Mouse (Mus musculus) hindbrain, embryonic 13.5 days (tissue): ENCODE measurements around the gene Stard7. TPM values are rescaled to one million over a fixed set of nuclear protein-coding genes. Genes with fewer than 3 reads are reported as not detected.

Source experiments
- ATAC-seq: fragments of 200-750 bp; cut with Nextera tagmentation; 2 replicates; pipeline ENCODE4 v1.8.0; 2017; ENCODE audit warnings: moderate TSS enrichment; ENCODE audit not compliant: low FRiP score
- H3K27ac ChIP-seq: fragments of 300-500 bp; sonication (generic); 2 replicates; pipeline ENCODE4 v1.5.1; 2015; ENCODE audit warnings: inconsistent platforms, mild to moderate bottlenecking, moderate library complexity
- H3K27me3 ChIP-seq: fragments of 300-500 bp; sonication (generic); 2 replicates; pipeline ENCODE4 v1.6.1; 2015; ENCODE audit warnings: mild to moderate bottlenecking, inconsistent platforms
- H3K36me3 ChIP-seq: fragments of 300-500 bp; sonication (generic); 2 replicates; pipeline ENCODE4 v1.6.1; 2015; ENCODE audit warnings: mild to moderate bottlenecking, inconsistent platforms
- H3K4me1 ChIP-seq: fragments of 300-500 bp; sonication (generic); replicated peaks from 2 replicates; pipeline ENCODE4 v1.6.1; 2015; ENCODE audit warnings: inconsistent platforms
- H3K4me2 ChIP-seq: fragments of 300-500 bp; sonication (generic); 2 replicates; pipeline ENCODE4 v1.6.1; 2015; ENCODE audit warnings: inconsistent platforms, mild to moderate bottlenecking, moderate library complexity
- H3K4me3 ChIP-seq: fragments of 300-500 bp; sonication (generic); 2 replicates; pipeline ENCODE4 v1.5.1; 2015; ENCODE audit warnings: mild to moderate bottlenecking, inconsistent platforms
- H3K9ac ChIP-seq: fragments of 300-500 bp; sonication (generic); 2 replicates; pipeline ENCODE4 v1.6.1; 2015; ENCODE audit warnings: mild to moderate bottlenecking, inconsistent platforms
- H3K9me3 ChIP-seq: fragments of 300-500 bp; sonication (generic); 2 replicates; pipeline ENCODE4 v1.6.1; 2016; ENCODE audit warnings: inconsistent platforms
- WGBS: fragments of 180-500 bp; shearing (Covaris S2); methylation state at CpG from one replicate; pipeline ENCODE4 v1.1.7; 2015; 5-methylcytosine and 5-hydroxymethylcytosine counted together
- polyA plus RNA-seq: library from polyadenylated mRNA; unstranded; fragments of >200 nt; fragmentation: Nextera tagmentation; extraction: Ambion mirVana; gene quantifications from 2 replicates; pipeline ENCODE4 v1.2.1, GENCODE M21; 2015

Gene Stard7
- polyA plus RNA-seq, 1 experiment from 2014 or later = 74.2 TPM

- no peak overlapping the region for H3K4me3 ChIP-seq
- H3K36me3 ChIP-seq = no peaks in the 10 kb centered on the region
- no peak overlapping the region for H3K4me2 ChIP-seq
- peaks cover 66% of the 10 kb centered on the region for H3K27me3 ChIP-seq
- no peak for ATAC-seq
- WGBS = 72% methylated on average over 5 of the region's 5 CpGs
- no peaks in the 10 kb centered on the region for H3K9me3 ChIP-seq
- H3K9ac ChIP-seq = no peak overlapping the region
- no peak overlapping the region for H3K27ac ChIP-seq
- peaks cover 13% of the 10 kb centered on the region for H3K4me1 ChIP-seq
Observed at GRCm38 (mm10) chr2:127333945-127334603, 64.1 kb downstream of the Stard7 start.

GRCm38 (mm10) chr2:127335078-127335541 is 65.1 kb downstream of the Stard7 start:
- peaks cover 73% of the 10 kb centered on the region for H3K27me3 ChIP-seq
- no peak overlapping the region for H3K4me2 ChIP-seq

DNA sequence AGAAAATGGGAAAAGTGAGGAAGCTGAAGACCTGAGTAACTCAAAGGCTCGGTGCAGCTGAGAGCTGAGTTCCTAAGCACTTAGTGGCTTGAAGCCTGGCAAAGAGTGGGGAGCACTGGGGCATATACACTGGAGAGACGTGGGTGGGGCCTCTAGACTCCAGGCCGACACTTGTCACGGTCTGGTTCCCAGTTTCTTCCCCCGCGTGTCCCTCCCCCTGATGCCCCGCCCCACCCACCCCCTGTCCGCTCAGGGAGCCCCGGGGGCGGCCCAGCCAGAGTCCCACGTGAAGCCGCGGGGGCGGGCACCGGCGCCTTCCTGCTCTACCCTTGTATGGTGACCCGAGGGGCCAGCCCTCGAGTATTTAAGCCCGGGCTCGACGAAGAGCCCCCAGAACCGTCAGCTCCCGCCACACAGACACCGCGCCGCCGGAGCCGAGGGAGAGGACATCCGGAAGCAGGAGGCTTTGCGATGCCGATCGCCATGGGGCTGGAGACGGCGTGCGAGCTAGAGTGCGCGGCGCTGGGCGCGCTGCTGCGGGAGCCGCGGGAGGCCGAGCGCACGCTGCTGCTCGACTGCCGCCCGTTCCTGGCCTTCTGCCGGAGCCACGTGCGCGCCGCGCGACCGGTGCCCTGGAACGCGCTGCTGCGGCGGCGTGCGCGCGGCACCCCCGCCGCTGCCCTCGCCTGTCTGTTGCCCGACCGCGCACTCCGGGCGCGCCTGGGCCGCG is 65.9 kb downstream of the Stard7 start, which contains the start of gene Dusp2:
Dusp2 (plus strand) TSS at position 393 of the 730 bp plus-strand sequence.
- Histone ChIP-seq H3K4me3 (peak within 1 kb of the TSS; percentile 57), H3K36me3 (no peaks in the 10 kb centered on the region), H3K4me2 (peak within 1 kb of the TSS; percentile 86), H3K27ac (no peak within 1 kb of the TSS), H3K4me1 (peaks cover 13% of the 10 kb centered on the region), H3K27me3 (peaks cover 73% of the 10 kb centered on the region), H3K9me3 (no peaks in the 10 kb centered on the region), H3K9ac (peak within 1 kb of the TSS; percentile 73)
- under 1% methylated on average over 75 of the region's 76 CpGs for WGBS
- peak; percentile 79 for ATAC-seq

More at GRCm38 (mm10) chr2:127335078-127335541, 65.1 kb downstream of the Stard7 start:
- H3K4me1 ChIP-seq = peaks cover 13% of the 10 kb centered on the region
- H3K4me3 ChIP-seq = no peak overlapping the region
- H3K9me3 ChIP-seq = no peaks in the 10 kb centered on the region
- no peak overlapping the region for H3K9ac ChIP-seq
- 47% methylated on average over 11 of the region's 11 CpGs for WGBS
- ATAC-seq = no peak
- H3K36me3 ChIP-seq = no peaks in the 10 kb centered on the region
- no peak overlapping the region for H3K27ac ChIP-seq

GRCm38 (mm10) chr2:127336497-127336832 is 66.4 kb downstream of the Stard7 start:
- WGBS = 8% methylated on average over 33 of the region's 33 CpGs
- Histone ChIP-seq H3K9me3 (no peaks in the 10 kb centered on the region), H3K27ac (no peak overlapping the region), H3K27me3 (peaks cover 73% of the 10 kb centered on the region), H3K9ac (peak overlapping the region; percentile 73), H3K4me3 (peak overlapping the region; percentile 57), H3K4me1 (peaks cover 13% of the 10 kb centered on the region), H3K36me3 (no peaks in the 10 kb centered on the region), H3K4me2 (peak overlapping the region; percentile 86)
- ATAC-seq = no peak

DNA sequence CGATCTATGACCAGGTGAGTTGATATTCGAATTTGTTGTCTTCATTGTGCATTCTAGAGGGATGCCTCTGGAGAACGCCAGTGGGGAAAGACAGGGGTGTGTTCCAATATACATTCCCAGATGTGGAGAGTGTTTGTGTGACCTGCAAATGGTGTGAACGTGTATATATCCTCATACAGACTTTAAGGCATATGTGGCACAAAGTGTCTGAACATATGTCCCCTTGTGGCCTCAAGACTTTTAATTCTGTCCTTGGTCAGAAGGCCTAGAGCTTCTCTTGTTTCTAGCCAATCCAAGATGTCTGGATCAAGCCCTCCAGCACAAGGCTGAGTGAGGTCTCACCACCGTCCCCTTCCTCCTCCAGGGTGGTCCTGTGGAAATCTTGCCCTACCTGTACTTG is 66.9 kb downstream of the Stard7 start:
- Histone ChIP-seq H3K4me2 (peak overlapping the region; percentile 86), H3K4me3 (peak overlapping the region; percentile 57), H3K9me3 (no peaks in the 10 kb centered on the region), H3K36me3 (no peaks in the 10 kb centered on the region), H3K9ac (peak overlapping the region; percentile 73; the same call in 1 of the 2 replicates), H3K27ac (no peak overlapping the region), H3K27me3 (peaks cover 73% of the 10 kb centered on the region), H3K4me1 (peaks cover 13% of the 10 kb centered on the region)
- ATAC-seq = no peak
- WGBS = 47% methylated on average over 5 of the region's 5 CpGs

GRCm38 (mm10) chr2:127337531-127337930 is 67.5 kb downstream of the Stard7 start:
- Histone ChIP-seq H3K27ac (no peak overlapping the region), H3K27me3 (peaks cover 72% of the 10 kb centered on the region), H3K36me3 (no peaks in the 10 kb centered on the region), H3K4me2 (peak overlapping the region; percentile 86), H3K9me3 (no peaks in the 10 kb centered on the region), H3K4me3 (peak overlapping the region; percentile 57), H3K4me1 (peaks cover 13% of the 10 kb centered on the region), H3K9ac (no peak overlapping the region)
- no peak for ATAC-seq
- WGBS = 66% methylated on average over 11 of the region's 11 CpGs

DNA sequence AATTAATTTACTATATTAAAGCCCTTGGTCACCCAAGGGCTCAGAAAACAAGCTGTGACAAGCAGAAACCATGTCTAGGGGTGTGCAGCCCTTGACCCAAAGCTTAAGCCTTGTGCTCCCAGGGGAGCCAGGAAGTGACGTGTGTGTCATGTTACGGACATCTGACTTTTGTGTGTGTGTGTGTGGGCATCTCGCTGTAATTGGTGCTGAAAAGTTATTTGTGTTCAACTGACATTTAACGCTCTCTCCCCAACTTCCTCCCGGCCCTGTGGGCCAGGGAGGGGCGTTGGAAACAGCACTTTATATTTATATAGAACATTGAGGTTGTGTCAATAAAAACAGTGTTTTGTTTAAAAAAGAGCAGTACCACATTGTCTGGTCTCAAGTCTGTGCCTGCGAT is 68.0 kb downstream of the Stard7 start:
- H3K9ac ChIP-seq = no peak overlapping the region
- WGBS = 72% methylated on average over 7 of the region's 7 CpGs
- no peaks in the 10 kb centered on the region for H3K36me3 ChIP-seq
- peak overlapping the region; percentile 86; the same call in 1 of the 2 replicates for H3K4me2 ChIP-seq
- H3K4me3 ChIP-seq = no peak overlapping the region
- ATAC-seq = no peak
- H3K27ac ChIP-seq = no peak overlapping the region
- H3K9me3 ChIP-seq = no peaks in the 10 kb centered on the region
- peaks cover 74% of the 10 kb centered on the region for H3K27me3 ChIP-seq
- peaks cover 13% of the 10 kb centered on the region for H3K4me1 ChIP-seq

- H3K9ac ChIP-seq = no peak within 1 kb of the TSS
- H3K4me1 ChIP-seq = peaks cover 13% of the 10 kb centered on the region
- H3K36me3 ChIP-seq = no peaks in the 10 kb centered on the region
- 88% methylated on average over 4 of the region's 4 CpGs for WGBS
- no peaks in the 10 kb centered on the region for H3K9me3 ChIP-seq
- ATAC-seq = no peak
- H3K27me3 ChIP-seq = peaks cover 72% of the 10 kb centered on the region
- H3K4me3 ChIP-seq = no peak within 1 kb of the TSS
- no peak within 1 kb of the TSS for H3K27ac ChIP-seq
- peak within 1 kb of the TSS; percentile 86 for H3K4me2 ChIP-seq
Observed at GRCm38 (mm10) chr2:127338416-127338815, 68.4 kb downstream of the Stard7 start, which contains the start of gene Astl. Gene Astl (plus strand): TSS chr2:127338639.

- no peak for ATAC-seq
- Histone ChIP-seq H3K4me3 (no peak overlapping the region), H3K9ac (no peak overlapping the region), H3K27ac (no peak overlapping the region), H3K9me3 (no peaks in the 10 kb centered on the region), H3K4me2 (no peak overlapping the region), H3K27me3 (peaks cover 76% of the 10 kb centered on the region), H3K36me3 (no peaks in the 10 kb centered on the region), H3K4me1 (peaks cover 13% of the 10 kb centered on the region)
- 68% methylated on average over 4 of the region's 4 CpGs for WGBS
Observed at GRCm38 (mm10) chr2:127338833-127339232, 68.8 kb downstream of the Stard7 start.

- Histone ChIP-seq H3K36me3 (no peaks in the 10 kb centered on the region), H3K27me3 (peaks cover 72% of the 10 kb centered on the region), H3K27ac (no peak overlapping the region), H3K4me3 (no peak overlapping the region), H3K9me3 (no peaks in the 10 kb centered on the region), H3K9ac (no peak overlapping the region), H3K4me1 (peaks cover 13% of the 10 kb centered on the region), H3K4me2 (no peak overlapping the region)
- ATAC-seq = no peak
- 85% methylated on average over 6 of the region's 6 CpGs for WGBS
Observed at GRCm38 (mm10) chr2:127339262-127339661, 69.2 kb downstream of the Stard7 start.

- no peaks in the 10 kb centered on the region for H3K9me3 ChIP-seq
- peaks cover 53% of the 10 kb centered on the region for H3K27me3 ChIP-seq
- H3K27ac ChIP-seq = no peak overlapping the region
- H3K4me3 ChIP-seq = no peak overlapping the region
- ATAC-seq = no peak
- H3K4me2 ChIP-seq = no peak overlapping the region
- H3K36me3 ChIP-seq = no peaks in the 10 kb centered on the region
- H3K9ac ChIP-seq = no peak overlapping the region
- H3K4me1 ChIP-seq = peaks cover 6% of the 10 kb centered on the region
- WGBS = 25% methylated on average over 3 of the region's 3 CpGs
Observed at GRCm38 (mm10) chr2:127341159-127341558, 71.1 kb downstream of the Stard7 start.

DNA sequence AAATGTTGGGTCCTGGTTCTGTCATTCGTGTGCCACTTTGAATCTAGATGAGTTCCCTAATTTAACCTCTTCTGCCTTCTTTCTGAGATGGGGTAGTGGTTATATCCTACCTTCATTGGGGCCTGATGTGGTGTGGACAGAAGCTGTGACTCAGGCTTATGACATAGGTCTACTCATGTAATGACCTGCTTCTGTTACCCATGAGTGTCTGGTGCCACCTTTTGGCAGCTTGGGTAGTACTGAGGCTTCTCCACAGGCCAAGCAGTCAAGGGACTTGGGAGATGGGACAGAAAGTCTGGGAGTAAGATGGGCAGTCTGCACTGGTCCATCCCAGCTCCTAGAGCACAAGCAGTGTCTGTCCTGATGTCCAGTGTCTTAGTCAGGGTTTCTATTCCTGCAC is 76.3 kb downstream of the Stard7 start:
- H3K4me1 ChIP-seq = no peaks in the 10 kb centered on the region
- H3K4me3 ChIP-seq = no peak overlapping the region
- no peak overlapping the region for H3K4me2 ChIP-seq
- H3K9ac ChIP-seq = no peak overlapping the region
- 75% methylated on average over 1 of the region's 1 CpGs for WGBS
- no peaks in the 10 kb centered on the region for H3K9me3 ChIP-seq
- no peaks in the 10 kb centered on the region for H3K36me3 ChIP-seq
- no peak for ATAC-seq
- H3K27me3 ChIP-seq = peaks cover 25% of the 10 kb centered on the region; the same call in 1 of the 2 replicates
- H3K27ac ChIP-seq = no peak overlapping the region
